Mouse (Mus musculus) 3134 (cell line): ENCODE results near the gene Adam12.

ENCODE experiments used
- DNase-seq: peaks from one replicate; pipeline ENCODE4 v3.0.0-alpha.2; 2011; ENCODE audit warnings: low spot score; ENCODE audit not compliant: insufficient read length; ENCODE audit errors: extremely low read depth

Gene Adam12

GRCm38 (mm10) chr7:134226231-134226630, 5.7 kb downstream of the Adam12 start:
- no peak for DNase-seq

DNA sequence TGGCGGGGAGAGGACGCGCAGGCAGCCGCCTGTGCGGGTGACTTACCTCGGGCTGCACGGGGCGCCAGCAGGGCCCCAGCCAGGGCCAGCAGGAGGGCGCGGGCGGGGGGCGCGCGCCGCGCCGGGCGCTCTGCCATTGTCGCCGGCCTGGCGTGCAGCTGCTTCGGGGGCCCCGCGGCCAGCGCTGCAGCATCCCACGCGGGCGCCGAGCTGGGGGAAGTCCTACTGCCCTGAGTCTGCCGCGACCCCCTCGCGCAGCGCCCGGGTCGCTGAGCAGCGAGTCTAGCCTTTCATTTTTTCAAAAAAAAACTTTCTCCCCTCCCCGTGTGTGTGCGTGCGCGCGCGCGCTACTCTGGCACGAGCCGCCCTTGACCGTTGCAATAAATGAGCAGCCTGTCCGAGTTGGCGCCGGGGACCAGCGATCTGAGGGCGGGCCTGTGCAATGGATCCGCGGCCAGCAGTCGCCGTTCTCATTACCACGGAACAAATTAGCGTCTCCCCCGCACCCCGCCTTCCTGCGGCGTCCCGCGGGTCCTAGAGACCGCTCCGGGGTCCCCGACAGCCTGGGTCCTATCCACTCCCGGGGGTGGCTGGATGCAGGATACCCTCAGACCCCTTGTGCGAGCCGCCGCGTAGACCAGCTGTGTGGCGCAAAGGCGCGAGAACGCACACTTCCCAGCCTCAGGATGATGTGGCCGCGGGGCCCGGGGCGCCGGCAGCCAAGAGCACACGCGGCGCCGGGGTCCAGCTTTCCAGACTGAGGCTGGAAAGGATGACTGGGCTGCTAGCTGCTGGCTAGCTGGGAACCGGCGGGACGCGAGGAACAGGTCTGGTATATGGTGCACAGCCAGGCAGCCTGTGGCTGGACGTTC, 7.0 kb downstream of the Adam12 start:
- DNase-seq, result peak; percentile 4

DNA sequence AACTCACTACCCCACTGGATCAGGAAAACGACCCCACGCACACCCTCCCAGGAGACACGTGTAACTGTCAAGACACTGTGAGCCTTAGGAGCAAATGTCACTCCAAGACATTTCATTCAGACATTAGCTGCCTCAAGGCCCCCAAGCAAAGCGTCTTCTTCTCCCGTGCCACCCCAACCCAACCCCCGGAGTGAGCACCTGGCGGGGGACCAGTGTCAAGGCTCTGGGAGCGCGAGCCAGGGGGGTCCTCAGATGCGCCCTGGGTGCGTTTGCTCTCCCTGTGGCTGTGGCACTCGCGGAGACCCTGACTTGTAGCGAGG, 7.6 kb downstream of the Adam12 start:
- DNase-seq, result peak; percentile 3

- DNase-seq, result peak; percentile 4
Measured at GRCm38 (mm10) chr7:134223444-134224161, 8.3 kb downstream of the Adam12 start.

DNA sequence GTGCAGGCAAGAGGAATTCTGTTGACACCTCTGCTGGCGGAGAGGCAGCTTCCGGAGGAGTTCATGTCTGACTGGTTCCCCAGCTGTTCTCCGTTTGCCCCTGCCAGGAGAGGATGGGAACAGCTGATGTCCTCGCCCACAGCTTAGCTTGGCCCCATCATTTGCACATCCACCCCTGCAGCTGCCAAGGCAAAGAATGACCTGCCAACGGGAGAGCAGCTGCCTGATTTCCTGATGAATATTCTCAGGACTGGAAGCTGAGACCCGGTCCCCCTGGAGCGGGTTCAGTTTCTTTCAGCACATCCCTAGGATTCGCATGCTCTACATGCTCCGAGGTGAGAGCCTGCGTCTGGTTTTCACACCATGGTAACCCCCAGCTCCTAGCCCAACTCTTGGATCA, 24.0 kb downstream of the Adam12 start:
- no peak for DNase-seq

DNA sequence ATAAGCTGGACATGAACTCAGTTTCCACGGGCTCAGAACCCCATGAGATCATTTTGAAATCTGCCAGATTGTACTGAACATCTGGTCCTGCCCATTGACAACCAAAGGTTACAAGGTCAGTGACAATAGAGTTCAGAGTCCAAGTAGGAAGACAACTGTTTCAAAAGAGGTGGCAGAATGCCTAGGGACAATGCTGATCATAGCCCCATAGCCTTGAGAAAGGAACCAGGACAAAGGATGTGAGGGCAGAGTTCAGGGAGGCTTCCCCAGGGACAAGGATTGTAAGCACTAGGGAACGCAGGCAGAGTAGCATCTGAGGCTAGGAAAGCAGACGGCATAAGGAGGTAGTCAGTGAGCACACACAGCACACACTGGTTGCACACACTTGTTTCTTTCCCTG, 38.9 kb downstream of the Adam12 start:
- no peak for DNase-seq

DNA sequence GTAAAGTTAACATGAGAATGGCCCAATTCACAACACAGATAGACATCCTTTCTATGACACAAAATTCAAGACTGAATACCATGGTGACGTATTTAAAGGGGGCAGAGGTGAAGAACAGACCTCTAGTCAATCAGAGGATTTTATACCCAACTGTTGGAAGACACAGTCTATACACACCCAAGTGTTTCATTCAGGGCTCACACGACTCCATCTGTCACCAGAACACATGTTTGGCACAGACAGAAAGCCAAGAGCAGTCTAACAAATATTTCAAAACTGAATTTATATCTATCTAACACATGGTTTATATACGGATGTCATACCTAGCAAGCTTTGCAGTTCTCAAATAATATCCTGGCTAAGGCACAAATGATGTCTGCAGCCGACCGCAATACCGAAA, 41.8 kb downstream of the Adam12 start:
- no peak for DNase-seq

- DNase-seq, result no peak
Measured at GRCm38 (mm10) chr7:134188565-134188964, 43.4 kb downstream of the Adam12 start.

DNA sequence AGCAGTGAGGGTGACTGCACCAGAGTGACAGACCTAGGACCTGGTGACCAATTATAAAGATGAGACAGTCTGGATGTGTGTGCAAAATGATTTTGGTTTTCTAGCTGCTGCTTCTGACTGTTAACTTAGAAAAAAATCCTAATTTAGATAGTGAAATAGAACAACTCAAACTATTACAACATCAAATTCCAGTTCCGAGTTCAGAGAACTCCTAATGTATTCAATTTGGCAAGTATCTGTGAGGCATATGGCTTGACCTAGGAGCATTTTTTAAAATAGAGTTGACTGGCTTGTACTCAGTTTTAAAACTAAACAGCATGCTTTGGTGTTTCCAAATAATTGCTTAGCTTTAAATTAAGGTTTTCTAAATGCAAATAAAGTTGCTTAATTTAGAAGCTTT, 44.0 kb downstream of the Adam12 start:
- no peak for DNase-seq

GRCm38 (mm10) chr7:134186497-134186896, 45.4 kb downstream of the Adam12 start:
- DNase-seq, result no peak

GRCm38 (mm10) chr7:134185751-134186150, 46.2 kb downstream of the Adam12 start:
- no peak for DNase-seq

- no peak for DNase-seq
Measured at GRCm38 (mm10) chr7:134181717-134182116, 50.2 kb downstream of the Adam12 start.

DNA sequence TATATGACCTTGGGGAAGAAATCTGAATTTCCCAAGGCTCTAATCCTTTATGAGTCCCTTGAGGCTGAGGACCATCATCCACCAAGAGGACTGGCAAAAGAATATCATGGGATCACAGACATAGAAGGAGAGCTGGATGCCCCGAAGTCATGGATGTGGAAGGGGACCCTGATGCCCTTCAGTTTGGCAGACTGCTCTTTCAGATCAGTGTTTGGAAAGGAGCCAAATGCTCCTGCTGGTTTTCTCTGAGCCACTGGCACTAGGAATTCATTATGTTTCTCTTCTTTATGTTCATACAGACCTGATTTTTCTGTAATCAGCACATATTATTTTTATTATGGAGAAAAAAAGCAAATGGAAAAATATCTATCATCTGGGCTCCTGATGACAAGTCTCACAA, 50.9 kb downstream of the Adam12 start:
- no peak for DNase-seq

GRCm38 (mm10) chr7:134177051-134177450, 54.9 kb downstream of the Adam12 start:
- DNase-seq, result no peak

- no peak for DNase-seq
Measured at GRCm38 (mm10) chr7:134175201-134175600, 56.7 kb downstream of the Adam12 start.

GRCm38 (mm10) chr7:134173442-134174090, 58.4 kb downstream of the Adam12 start:
- DNase-seq, result no peak

- DNase-seq, result no peak
Measured at GRCm38 (mm10) chr7:134170180-134170910, 61.6 kb downstream of the Adam12 start.

DNA sequence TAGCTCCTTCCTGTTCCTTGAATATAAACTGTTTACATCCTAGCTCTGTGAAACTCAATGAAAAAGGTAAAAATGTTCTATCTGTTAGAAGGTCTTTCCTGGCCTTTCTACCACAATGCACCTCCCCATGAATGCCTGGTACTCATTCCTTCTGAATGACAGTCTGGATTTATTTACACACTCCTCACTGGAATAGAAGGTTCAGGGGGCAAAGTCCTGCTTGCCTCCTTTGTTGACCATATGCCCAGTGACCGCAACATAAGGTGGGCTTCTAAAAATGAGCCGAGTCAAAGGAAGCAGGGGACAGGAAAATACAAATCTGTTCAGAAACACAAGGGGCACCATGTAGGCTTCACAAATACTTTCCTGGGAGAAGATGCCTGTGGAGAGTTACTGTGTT, 62.2 kb downstream of the Adam12 start:
- no peak for DNase-seq

GRCm38 (mm10) chr7:134167586-134167985, 64.4 kb downstream of the Adam12 start:
- DNase-seq, result no peak

DNA sequence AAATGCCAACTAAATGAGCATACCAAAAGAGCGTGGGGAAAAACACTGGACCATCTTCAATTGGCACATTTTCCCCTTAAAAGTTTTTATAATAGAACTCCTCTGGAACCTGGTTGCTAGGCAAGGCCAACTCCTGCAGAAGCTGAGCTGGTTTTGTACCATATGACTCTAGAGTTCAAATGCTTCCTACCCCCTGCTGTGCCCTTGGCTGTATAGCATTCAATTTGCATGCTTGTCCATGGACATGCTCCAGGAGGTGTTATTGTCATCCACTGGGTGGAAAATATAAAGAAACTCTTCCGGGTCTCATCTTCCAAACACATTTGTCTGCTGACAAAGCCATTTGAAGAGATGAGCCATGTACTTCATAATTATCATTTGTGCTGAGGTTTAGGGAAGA, 68.2 kb downstream of the Adam12 start:
- no peak for DNase-seq

DNA sequence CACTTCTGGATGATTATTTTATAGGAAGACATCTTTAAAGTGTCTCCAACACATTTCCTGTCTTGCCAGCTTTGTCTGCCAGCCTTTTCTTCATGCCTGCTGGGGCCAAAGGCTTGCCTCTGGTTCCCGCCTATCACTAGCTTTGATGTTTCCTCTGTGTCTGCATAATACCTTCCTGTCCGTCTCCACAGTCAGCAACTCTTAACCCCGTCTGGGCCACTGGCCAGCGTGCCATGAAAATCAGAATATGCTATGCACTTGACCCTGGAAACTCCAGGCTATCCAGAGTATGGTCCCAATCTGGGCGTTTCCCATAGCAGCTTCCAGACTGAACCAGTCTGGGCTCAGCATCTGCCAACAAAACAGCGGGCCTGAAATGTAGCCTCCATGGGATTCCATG, 69.1 kb downstream of the Adam12 start:
- DNase-seq, result no peak
